Mouse (Mus musculus) MEL (cell line): ENCODE measurements at regions not wholly inside any gene's neighbourhood (a gene's known extent, or its start where the extent isn't known, plus 50 kb on each side); places are given as distances from the start of the nearest gene placed in this dataset.

Experiments used
- DNase-seq: peaks from one replicate; pipeline ENCODE4 v3.0.0; 2011; ENCODE audit warnings: low read depth, low spot score
- H3K27ac ChIP-seq: 2 replicates; pipeline ENCODE4 v1.5.1; 2012; ENCODE audit warnings: low read depth, mild to moderate bottlenecking, control low read depth, low read length, moderate library complexity; ENCODE audit not compliant: control insufficient read depth
- H3K27me3 ChIP-seq, 2 experiments: fragments of 150-350 bp in 1 of 2; sonication (generic) in 1 of 2; 2 replicates each; pipeline ENCODE4 v1.6.1; 2012; ENCODE audit warnings: low read length in 2 of 2, mild to moderate bottlenecking in 2 of 2, improper control_type of control experiment in 1 of 2, moderate library complexity in 1 of 2; ENCODE audit not compliant: insufficient read depth in 2 of 2, control insufficient read depth in 1 of 2
- H3K36me3 ChIP-seq, 2 experiments: 2 replicates each; pipeline ENCODE4 v1.6.1; 2012 to 2014; ENCODE audit warnings: low read length in 2 of 2, improper control_type of control experiment in 1 of 2, inconsistent platforms in 1 of 2, mild to moderate bottlenecking in 1 of 2; ENCODE audit not compliant: insufficient read depth in 2 of 2, control insufficient read depth in 1 of 2
- H3K4me1 ChIP-seq, 2 experiments: fragments of 150-350 bp in 1 of 2; sonication (generic) in 1 of 2; 2 replicates each; pipeline ENCODE4 v1.6.1; 2012; ENCODE audit warnings: low read length in 2 of 2, improper control_type of control experiment in 1 of 2, mild to moderate bottlenecking in 1 of 2; ENCODE audit not compliant: insufficient read depth in 2 of 2, control insufficient read depth in 1 of 2
- H3K4me3 ChIP-seq, 2 experiments: fragments of 150-350 bp in 1 of 2; sonication (generic) in 1 of 2; 2 replicates each; pipeline ENCODE4 v1.5.1; 2012; ENCODE audit warnings: low read depth in 2 of 2, low read length in 2 of 2, mild to moderate bottlenecking in 2 of 2, moderate library complexity in 2 of 2, control low read depth in 1 of 2, improper control_type of control experiment in 1 of 2; ENCODE audit not compliant: control insufficient read depth in 1 of 2, insufficient read depth in 1 of 2
- H3K79me2 ChIP-seq: 2 replicates; pipeline ENCODE4 v1.6.1; 2012; ENCODE audit warnings: mild to moderate bottlenecking, low read length, moderate library complexity; ENCODE audit not compliant: control insufficient read depth, poor library complexity, insufficient read depth
- H3K9ac ChIP-seq: 2 replicates; pipeline ENCODE4 v1.6.1; 2012; ENCODE audit warnings: low read depth, mild to moderate bottlenecking, control low read depth, low read length, moderate library complexity; ENCODE audit not compliant: control insufficient read depth, poor library complexity, severe bottlenecking
- H3K9me3 ChIP-seq: fragments of 150-350 bp; sonication (generic); replicated peaks from 2 replicates; pipeline ENCODE4 v1.6.1; 2012; ENCODE audit warnings: mild to moderate bottlenecking, low read length, improper control_type of control experiment, moderate library complexity; ENCODE audit not compliant: insufficient read depth
- CHD2 ChIP-seq: IDR thresholded peaks from 2 replicates; pipeline ENCODE4 v1.6.1; 2011; ENCODE audit warnings: low read length, improper control_type of control experiment
- E2F4 ChIP-seq: IDR thresholded peaks from 2 replicates; pipeline ENCODE4 v1.6.1; 2011; ENCODE audit warnings: low read depth, low read length, improper control_type of control experiment, borderline replicate concordance
- EP300 ChIP-seq, 2 experiments: IDR thresholded peaks; 2 replicates each; pipeline ENCODE4 v1.6.1; 2011; ENCODE audit warnings: improper control_type of control experiment in 2 of 2, low read length in 2 of 2, low read depth in 1 of 2, mild to moderate bottlenecking in 1 of 2
- ETS1 ChIP-seq: IDR thresholded peaks from 2 replicates; pipeline ENCODE4 v1.6.1; 2012; ENCODE audit warnings: low read depth, mild to moderate bottlenecking, inconsistent platforms, low read length, improper control_type of control experiment, moderate library complexity
- HCFC1 ChIP-seq: IDR thresholded peaks from 2 replicates; pipeline ENCODE4 v1.6.1; 2012; ENCODE audit warnings: low read depth, mild to moderate bottlenecking, inconsistent platforms, low read length, improper control_type of control experiment, moderate library complexity
- KAT2A ChIP-seq: conservative IDR thresholded peaks from 2 replicates; pipeline ENCODE4 v1.6.1; 2012; ENCODE audit warnings: low read depth, low read length, improper control_type of control experiment, inconsistent platforms
- MAX ChIP-seq: IDR thresholded peaks from 2 replicates; pipeline ENCODE4 v1.6.1; 2011; ENCODE audit warnings: low read length, improper control_type of control experiment
- MYB ChIP-seq: IDR thresholded peaks from 2 replicates; pipeline ENCODE4 v1.6.1; 2011; ENCODE audit warnings: mild to moderate bottlenecking, low read depth, low read length, improper control_type of control experiment
- MYC ChIP-seq: IDR thresholded peaks from 2 replicates; pipeline ENCODE4 v1.6.1; 2011; ENCODE audit warnings: low read depth, mild to moderate bottlenecking, low read length, improper control_type of control experiment, moderate library complexity
- POLR2AphosphoS5 ChIP-seq: IDR thresholded peaks from 2 replicates; pipeline ENCODE4 v1.6.1; 2012; ENCODE audit warnings: low read depth, borderline replicate concordance, mild to moderate bottlenecking, inconsistent platforms, low read length, moderate library complexity, mixed read lengths
- RCOR1 ChIP-seq: IDR thresholded peaks from 2 replicates; pipeline ENCODE4 v1.6.1; 2012; ENCODE audit warnings: low read depth, mild to moderate bottlenecking, inconsistent platforms, low read length, improper control_type of control experiment
- SIN3A ChIP-seq: IDR thresholded peaks from 2 replicates; pipeline ENCODE4 v1.6.1; 2012; ENCODE audit warnings: low read length, improper control_type of control experiment, inconsistent platforms
- TBP ChIP-seq: IDR thresholded peaks from 2 replicates; pipeline ENCODE4 v1.8.0; 2011; ENCODE audit warnings: low read depth, low read length, improper control_type of control experiment
- TCF12 ChIP-seq: IDR thresholded peaks from 2 replicates; pipeline ENCODE4 v1.6.1; 2014; ENCODE audit warnings: low read depth, mild to moderate bottlenecking, inconsistent platforms, low read length, improper control_type of control experiment, moderate library complexity

- no peaks in the 10 kb centered on the region for H3K27me3 ChIP-seq
- H3K27ac ChIP-seq: no peak overlapping the region
- H3K4me3 ChIP-seq: no peak overlapping the region
- no peaks in the 10 kb centered on the region for H3K9me3 ChIP-seq
- TF ChIP-seq E2F4: no peak
- TF ChIP-seq RCOR1: 0 out of 2 replicates have a peak, but pooled peaks have one; percentile 48
- peak; percentile 42; the same call in 1 of the 2 replicates for TF ChIP-seq SIN3A
- TF ChIP-seq TCF12: 0 out of 2 replicates have a peak, but pooled peaks have one; percentile 10
- TF ChIP-seq MYB: no peak
- no peak for TF ChIP-seq POLR2AphosphoS5
- TF ChIP-seq ETS1: peak; percentile 54; the same call in 1 of the 2 replicates
- TF ChIP-seq EP300 (IDR thresholded peaks at IDR 0.05; ENCODE audit: low read depth in 1 of 2, low read length in 2 of 2): peak; percentile 56 to 62; a peak in 3 of 4 replicates
- TF ChIP-seq CHD2: peak; percentile 32; the same call in 1 of the 2 replicates
- no peak for TF ChIP-seq MYC
- 0 out of 2 replicates have a peak, but pooled peaks have one; percentile 30 for TF ChIP-seq HCFC1
- DNase-seq: peak; percentile 78
- H3K4me1 ChIP-seq: peaks cover 18 to 39% of the 10 kb centered on the region in 2 experiments
- H3K9ac ChIP-seq: no peak overlapping the region
- H3K79me2 ChIP-seq: no peaks in the 10 kb centered on the region
- H3K36me3 ChIP-seq: peaks cover 0 to 30% of the 10 kb centered on the region in 2 experiments; a peak in 2 of 4 replicates
Measured at GRCm38 (mm10) chr19:32950794-32951193, 193.5 kb downstream of the Pten start.

- H3K4me3 ChIP-seq: no peak overlapping the region
- no peaks in the 10 kb centered on the region for H3K79me2 ChIP-seq
- no peak overlapping the region for H3K27ac ChIP-seq
- H3K27me3 ChIP-seq: no peaks in the 10 kb centered on the region
- 0 out of 2 replicates have a peak, but pooled peaks have one; percentile 32 for TF ChIP-seq TBP
- TF ChIP-seq KAT2A: no peak
- 0 out of 2 replicates have a peak, but pooled peaks have one; percentile 14 for TF ChIP-seq MAX
- no peak overlapping the region for H3K9ac ChIP-seq
- DNase-seq: peak; percentile 68
- H3K36me3 ChIP-seq: peaks cover 0 to 35% of the 10 kb centered on the region in 2 experiments; a peak in 2 of 4 replicates
- H3K4me1 ChIP-seq: peaks cover 18 to 45% of the 10 kb centered on the region in 2 experiments
- H3K9me3 ChIP-seq: no peaks in the 10 kb centered on the region
Measured at GRCm38 (mm10) chr19:32952425-32952824, 195.1 kb downstream of the Pten start.
